Mouse (Mus musculus): ENCODE measurements around the gene Lhfp.

The Lhfp gene

DNA sequence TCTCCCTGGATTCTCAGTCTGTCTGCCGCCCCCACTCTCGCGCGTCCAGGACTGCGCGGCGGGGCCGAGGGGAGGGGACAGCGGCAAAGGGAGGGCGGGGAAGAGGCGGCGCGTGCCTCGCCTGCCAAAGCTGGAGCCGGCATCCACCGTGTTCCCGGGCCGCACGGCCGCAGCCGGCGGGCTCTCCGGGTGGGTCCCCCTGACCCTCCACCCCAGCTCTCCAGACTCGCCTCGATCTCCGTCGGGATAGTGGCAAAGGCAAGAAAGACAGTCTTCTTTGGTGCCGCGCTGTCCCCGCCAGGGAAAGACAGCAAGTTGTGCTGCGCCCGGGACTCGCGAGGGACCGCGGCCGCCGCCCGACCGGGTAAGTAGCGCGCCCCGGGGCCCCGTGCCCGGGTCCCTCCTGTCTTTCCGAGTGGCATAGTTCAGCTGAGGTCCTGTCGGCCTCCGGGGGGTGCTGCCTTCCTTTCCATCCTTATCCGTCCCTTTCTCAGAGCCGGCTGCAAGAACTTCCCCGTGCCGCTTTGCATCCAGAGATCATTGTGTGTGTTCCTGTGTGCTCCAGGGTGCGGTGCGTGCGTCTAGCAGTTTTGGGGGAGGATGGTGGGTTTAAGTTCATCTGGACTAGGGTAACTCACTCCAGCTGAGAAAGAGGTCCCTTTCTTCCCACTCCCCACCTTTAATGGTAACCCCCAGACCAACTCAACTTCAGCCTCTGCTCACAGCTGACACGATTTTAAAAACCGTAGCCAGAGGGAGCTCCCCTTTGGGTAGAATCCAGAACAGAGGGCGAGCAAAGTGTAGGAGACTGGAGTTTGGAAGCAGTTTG is at the start of gene Lhfp:
Lhfp (plus strand) TSS at position 118 of the 829 bp plus-strand sequence.
- DNase-seq (ENCODE audit: low spot score in 2 of 2): no peak

DNA sequence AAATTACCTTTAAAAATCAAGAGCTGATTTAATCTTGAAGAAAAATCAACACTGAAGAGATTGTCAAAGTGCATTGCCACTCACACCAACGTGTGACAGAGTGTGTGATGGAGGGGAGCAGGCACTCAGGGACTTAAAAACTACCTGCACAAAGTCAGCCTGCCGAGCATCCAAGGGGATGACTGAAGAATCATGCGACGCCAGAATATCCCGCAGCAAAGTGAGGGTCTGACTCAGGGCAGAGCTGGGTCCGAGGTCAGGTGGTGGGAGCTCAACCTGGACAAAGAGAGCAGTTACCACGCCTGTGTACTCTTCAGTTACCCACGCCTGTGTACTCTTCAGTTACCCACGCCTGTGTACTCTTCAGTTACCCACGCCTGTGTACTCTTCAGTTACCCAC is 48.0 kb upstream of the Lhfp start:
- no peak for DNase-seq (ENCODE audit: low spot score in 2 of 2)

DNA sequence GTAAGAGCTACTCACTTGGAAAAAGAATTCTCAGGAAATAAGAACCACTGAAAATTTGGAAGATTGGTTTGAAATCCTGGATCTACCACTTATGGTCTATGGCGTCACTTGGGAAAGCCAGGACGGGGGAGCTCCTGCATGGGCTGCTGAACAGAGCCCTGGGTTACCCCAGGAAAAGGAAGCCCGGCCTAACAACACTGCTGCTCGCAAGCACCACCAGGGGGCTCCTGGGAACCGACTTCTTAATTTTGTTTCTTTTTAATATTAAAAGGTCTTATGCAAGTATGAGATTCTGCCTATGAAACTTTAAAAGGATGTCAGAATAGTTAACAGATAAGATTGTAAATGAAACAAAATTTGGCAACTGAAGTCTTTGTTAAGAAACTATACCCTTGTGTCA is 46.7 kb upstream of the Lhfp start:
- DNase-seq (ENCODE audit: low spot score in 2 of 2): no peak

DNA sequence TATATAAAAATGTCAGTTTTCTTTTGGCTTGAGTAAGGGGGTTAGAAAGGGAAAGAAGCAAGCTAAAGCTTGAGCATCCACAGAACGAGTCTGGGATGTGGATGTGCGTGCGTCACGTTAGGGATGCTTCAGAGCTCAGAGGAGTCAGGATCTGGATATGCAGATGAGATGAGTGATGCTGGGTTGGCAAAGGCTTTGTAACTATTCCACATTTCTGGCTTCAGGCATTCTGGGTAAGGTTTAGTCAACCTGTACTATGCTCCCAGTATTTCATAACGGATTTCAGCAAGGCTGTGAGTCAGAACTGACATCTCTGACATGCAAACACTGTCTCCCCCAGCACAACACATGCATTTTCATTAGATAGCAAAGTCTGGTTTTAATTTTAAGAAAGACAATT is 44.7 kb upstream of the Lhfp start:
- DNase-seq (ENCODE audit: low spot score in 2 of 2): no peak

DNA sequence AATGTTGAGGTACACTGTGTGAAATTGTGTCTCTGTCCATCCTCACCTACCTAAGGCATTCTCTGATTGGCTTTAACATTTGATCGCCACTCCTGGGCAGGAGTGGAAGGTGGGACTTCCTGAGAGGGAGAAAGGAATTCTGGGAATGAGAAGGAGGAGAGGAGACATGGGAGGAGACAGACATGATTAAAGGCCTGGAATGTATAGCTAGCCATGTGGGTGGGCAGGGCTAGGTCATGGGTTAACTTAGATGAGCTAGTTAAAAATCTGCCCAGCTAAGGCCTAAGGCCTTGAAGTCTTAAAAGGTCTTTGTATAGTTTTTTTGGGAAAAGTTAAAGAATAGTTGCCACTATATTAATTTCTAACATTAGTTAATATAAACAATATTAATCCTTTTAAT is 43.9 kb upstream of the Lhfp start:
- no peak for DNase-seq (ENCODE audit: low spot score in 2 of 2)

DNA sequence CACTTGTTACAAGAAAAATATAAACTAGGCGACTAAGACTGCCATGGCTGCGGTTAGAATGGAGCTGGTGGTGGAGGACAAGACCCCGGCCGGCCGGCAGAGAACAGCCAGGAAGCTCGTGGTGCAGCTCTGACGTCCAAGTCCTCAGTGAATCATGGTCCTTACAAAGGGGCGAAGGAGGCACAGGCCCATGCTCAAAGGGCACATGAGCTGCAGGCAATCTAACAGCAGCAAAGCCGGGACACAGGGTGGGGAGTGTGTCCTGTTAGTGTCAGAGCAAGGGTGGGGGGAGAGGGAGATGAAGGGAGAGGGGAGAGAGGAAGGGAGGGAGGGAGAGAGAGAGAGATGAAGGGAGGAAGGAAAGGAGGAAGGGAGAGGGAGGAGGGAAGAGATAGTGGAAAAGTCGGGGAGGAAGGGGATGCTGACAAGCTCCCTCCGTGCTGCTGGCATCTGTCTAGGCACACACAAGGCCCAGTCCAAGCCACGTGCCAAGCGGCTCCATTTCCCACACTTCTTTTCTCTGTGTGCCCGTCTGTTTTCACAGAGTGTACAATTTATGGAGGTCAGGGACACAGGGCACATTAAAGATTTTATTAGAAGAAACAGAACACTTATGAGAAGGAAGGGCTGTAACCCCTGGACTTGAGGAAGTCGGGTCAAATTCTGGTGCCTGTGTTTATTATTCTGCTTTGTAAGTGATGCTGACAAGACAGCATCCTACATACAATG is 42.1 kb upstream of the Lhfp start:
- no peak for DNase-seq (ENCODE audit: low spot score in 2 of 2)

DNA sequence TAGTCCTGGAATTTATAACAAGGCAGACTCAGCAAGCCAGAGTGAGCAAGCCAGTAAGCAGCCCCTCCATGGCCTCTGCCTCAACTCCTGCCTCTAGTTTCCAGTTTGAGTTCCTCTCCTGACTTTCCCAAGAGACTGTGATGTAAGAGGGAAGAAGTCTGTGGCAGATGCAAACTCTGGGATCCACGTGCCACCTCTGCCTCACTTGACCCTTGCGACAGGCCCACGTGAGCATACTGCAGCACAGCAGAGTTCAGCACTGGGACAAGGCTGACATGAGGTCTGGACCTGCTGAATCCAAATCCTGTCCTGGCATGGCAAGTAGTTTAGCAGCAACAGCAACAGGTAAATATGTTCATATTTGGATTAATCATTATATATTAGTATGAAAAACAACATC is 41.3 kb upstream of the Lhfp start:
- no peak for DNase-seq (ENCODE audit: low spot score in 2 of 2)

DNA sequence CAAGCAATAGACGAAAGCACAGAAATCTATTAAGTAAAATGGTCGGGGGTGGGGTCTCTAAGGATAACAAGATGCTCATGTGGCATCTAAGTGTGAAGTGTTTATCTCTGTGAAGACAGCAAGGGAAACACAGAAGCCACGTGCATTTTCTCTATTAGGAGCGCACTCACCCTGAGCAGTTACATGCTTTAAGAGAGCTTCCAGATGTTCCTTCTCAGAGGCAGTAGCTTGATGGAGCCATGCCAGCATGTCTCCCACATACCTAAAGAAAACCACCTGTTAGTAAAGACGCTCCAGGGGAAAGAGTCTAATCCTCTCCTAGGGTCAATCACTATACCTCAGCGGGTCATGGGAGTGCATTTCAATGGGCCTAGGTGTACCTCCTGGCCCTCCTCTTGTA is 39.3 kb upstream of the Lhfp start:
- DNase-seq (ENCODE audit: low spot score in 2 of 2): no peak

DNA sequence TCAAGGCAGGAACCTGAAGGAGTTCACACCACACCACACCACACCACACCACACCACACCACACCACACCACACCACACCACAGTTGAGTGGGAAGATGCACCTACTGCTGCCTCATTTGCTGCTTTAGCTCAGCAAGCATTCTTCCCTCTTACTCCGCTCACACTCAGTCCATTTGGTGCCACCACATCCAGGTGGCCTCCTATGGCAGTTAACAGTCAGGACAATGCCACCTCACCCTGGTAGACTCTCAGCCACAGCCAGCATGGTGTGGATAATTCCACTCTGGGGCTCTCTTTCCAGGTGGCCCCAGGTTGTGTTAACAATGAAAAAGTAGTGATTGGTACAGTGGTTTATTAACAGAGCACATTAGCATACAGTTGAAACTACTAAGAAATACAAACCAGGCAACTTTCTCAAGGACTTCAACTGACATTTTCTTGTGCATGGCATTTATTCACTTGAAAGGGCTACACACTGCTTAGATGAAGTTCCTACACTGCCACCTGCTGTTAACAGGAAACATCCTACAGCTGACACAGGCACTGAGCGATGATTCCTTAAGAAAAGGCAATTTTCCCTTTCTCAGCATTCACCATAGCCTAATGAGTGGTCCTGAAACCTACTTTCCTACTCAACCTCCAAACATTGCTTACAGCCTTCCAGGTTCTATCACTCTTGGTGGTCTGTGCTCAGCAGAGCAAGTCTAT is 36.8 kb upstream of the Lhfp start:
- no peak for DNase-seq (ENCODE audit: low spot score in 2 of 2)

DNA sequence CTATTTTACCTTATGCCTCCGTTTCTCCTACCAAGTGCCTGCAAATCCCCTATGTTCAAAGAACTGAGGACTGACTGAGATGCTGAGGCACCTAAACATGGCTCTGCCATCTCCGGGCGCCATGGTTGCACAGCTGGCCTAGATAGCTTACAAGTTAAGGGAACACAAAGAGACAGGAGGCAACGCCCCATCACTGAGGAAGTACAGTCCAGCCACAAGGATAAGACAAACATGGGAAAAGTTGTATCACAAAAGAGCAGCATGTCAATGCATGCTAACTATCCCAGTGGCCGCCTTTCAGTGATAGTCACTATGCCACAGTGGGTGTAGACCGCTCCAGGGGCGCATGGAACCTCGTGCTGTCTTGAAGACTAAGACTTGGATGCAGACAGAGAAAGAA is 33.9 kb upstream of the Lhfp start:
- DNase-seq (ENCODE audit: low spot score in 2 of 2): no peak

DNA sequence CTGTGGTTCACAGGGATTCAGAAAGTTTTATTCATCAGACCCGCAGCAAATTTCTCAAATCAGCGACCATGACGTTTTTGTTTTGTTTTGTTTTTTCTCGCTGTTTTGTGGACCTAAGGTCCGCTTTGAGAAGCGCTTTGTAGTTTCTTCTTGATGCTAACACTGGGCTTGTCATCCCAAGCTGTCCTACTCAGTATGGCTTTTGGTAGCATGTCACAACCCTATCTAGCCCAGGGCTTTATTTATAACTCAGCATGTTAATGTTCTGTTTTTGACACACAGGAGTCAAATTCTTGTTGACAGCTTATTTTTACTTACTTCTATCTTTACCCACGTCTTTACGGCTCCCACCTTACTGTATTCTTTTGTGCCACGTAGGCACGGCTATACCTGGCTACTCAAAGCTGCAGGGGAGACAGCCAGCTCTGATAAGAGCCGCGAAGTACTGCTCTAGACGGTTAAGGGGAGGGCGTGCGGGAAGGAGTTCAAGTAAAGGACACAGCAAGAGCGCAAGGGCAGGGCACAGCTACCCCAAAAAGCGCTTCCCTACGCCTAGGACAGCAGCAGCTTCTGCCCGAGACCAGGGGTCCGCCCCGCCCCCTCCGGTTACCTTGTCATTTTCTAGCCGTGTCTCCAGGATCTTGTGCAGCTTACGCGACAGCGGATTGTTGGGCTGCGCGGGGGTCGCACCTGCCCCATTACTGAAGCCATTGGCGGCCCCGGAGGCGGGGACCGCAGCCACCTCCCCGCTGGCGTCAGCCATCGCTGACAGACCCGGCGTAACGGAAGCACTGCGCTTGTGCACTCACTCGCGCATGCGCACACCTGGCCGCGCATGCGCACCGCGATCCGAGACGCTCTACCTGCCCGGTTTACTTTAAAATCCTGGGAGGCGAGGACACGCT is 24.6 kb upstream of the Lhfp start, which contains the start of gene Cog6:
Cog6 (minus strand) TSS at position 802 of the 905 bp plus-strand sequence.
- peak; percentile 52 to 59 for DNase-seq (ENCODE audit: low spot score in 2 of 2)

DNA sequence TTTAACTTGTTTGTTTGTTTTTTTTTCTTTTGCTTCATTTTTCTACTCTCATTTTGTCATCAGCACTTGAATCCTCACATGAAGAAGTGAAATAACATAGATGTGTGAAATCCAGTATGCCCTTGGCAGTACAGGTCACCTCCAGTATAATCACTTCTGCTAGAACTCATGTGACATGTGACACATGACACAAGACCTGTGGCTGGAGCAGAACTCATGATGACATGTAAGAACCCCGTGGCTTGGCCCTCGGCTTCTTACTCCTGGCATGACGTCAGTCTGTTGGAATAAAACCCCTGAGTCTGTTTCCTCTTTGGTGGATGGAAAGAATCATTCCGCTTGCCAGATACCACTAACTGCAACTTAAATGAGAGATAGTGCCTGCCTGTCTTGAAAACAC is 14.0 kb upstream of the Lhfp start:
- no peak for DNase-seq (ENCODE audit: low spot score in 2 of 2)

DNA sequence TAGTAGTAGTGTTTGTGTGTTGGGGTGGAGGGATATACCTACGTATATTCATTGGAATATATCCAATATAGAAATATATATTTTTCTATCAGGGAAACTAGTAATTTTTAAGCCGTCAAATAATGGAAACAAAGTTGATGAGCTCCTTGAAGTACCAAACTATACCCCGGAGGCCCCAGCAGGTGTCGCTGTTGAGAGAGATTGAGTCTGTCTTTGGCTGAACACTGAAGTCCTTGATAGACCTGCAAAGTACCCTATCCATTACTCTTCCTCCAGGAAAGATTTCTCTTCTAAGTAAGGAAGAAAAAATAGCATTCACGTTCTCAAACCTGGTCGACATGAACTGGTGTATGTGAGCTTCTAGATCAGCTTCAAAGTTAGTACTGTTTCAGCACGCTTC is 12.3 kb upstream of the Lhfp start:
- peak; percentile 15 to 34 for DNase-seq (ENCODE audit: low spot score in 2 of 2)

DNA sequence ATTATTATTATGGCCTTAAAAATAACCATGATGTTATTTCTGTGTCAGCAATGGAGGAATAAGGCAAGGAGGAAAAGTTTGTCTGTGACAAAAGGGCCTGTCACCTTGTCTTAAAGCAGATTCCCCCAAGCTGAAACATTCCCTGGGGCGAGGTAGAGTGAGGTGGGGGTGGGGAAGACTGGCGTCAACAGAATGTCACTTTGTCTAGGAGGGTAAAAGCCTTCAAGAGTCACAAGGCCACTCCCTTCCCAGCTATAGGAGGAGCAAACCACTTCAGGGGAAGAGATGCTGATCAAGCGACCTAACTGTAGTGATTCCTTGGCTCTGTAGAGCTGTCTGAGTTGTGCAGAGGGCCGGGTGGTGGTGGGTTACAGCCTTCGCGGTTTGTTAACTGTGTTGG is 9.7 kb upstream of the Lhfp start:
- no peak for DNase-seq (ENCODE audit: low spot score in 2 of 2)

DNA sequence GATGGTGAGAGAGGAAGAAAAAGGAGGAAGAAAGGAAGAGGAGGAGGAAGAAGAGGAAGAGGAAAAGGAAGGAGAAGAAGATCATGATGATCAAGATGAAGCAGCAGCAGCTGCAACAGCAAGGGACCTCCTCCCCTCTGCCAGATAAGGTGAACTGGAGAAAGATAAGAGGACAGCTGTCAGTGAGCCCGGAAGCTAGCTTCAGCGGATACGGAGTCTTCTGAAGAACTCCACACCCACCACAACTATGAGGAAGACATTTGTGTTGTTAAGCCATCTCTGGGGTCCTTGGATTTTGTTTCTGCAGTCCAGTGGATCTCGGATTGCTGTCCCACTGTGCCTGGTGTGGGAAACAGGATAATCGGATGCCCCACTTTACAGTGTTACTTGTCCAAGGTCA is 8.9 kb upstream of the Lhfp start:
- no peak for DNase-seq (ENCODE audit: low spot score in 2 of 2)

DNA sequence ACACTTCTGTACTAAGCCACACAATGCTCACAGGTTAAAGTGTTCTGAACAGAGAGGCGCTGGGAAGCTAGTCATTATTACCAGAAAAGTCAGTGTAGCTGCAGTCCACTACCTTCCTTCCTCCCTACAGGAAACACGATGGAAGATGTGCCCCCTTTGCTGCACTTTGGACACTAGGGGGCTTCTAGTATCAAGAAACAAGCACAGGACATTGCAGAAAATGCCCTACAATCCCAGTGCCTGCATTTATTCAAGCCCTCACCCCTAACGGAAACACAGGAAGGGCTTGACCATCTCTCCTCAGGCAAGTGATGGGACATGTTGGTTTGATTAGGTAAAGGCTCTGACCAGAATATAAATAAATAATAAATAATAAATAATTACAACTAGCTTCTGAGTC is 7.9 kb upstream of the Lhfp start:
- DNase-seq (ENCODE audit: low spot score in 2 of 2): no peak

DNA sequence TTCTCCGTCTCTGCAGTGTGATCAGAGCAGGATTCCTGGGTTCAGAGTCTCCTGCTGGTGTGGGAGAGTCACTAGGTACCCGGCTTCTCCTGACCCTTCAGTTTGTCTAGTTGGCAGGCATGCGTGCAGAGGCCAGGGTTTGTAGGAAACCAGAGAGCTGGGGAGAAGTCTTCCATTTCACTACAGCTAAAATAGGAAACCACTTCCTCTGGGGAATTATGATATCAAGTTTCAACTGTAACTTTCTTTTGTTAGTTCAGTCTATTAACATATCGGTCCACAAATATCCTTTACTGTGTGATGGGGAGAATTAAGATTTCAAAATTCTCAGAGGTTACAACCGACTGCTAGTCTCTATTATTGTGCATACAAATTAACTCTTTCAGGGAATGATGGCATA is 5.3 kb upstream of the Lhfp start:
- DNase-seq (ENCODE audit: low spot score in 2 of 2): no peak

DNA sequence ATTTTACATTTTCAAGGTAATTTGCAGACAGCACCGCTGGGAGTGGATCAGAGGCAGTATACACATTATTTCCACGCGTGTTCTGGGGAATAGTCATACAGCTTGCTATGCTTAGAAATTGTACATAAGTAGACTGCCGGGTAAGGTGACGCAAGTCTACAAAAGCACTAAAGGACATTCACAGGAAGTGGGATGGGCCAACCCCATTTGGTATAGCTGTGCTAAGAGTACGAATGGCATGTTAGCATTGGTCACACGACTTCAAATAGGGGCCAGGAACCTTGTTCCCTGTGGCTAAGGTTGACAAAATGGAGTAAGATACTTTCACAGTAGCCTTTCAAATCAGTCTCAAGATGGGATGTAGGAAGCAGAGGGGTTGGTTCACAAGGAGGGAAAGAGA is 4.4 kb upstream of the Lhfp start:
- no peak for DNase-seq (ENCODE audit: low spot score in 2 of 2)

DNA sequence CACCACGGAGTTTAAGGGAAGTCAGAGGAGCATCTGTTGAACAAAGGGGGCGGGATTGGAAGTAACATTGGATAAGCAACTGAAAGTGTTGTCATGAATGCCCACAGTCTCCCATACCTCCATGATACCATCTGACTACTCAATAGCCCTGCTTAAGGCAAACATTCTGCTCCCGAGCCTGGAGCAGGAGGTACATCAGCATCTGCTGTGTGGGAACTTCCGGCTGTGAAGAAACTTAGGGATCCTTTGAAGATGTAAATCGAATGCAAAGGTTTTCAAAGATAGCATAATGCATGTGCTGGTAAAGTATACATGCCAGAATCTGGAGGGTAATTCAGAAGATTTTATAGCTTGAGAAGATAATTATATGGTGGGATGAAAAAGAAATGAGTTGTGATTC is 2.4 kb upstream of the Lhfp start:
- DNase-seq (ENCODE audit: low spot score in 2 of 2): no peak

DNA sequence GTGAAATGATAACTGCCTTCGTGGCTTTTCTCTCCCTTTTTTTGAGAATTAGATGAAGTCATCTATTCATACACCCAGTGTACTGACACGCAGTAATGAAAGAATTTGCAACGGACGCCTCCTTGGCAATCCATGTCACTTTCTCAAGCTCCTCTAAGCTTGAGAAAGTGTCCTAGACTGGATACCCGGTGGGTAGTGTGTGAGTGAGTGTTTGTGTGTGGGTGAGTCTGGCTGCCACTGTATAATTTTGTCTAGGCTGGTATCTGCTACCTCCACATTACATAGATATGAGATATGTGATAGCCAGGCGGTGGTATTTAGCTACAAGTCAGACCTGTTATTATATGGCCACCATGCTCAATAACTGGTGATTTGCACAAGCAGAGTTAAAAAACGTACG is 1.6 kb upstream of the Lhfp start:
- DNase-seq (ENCODE audit: low spot score in 2 of 2): no peak

DNA sequence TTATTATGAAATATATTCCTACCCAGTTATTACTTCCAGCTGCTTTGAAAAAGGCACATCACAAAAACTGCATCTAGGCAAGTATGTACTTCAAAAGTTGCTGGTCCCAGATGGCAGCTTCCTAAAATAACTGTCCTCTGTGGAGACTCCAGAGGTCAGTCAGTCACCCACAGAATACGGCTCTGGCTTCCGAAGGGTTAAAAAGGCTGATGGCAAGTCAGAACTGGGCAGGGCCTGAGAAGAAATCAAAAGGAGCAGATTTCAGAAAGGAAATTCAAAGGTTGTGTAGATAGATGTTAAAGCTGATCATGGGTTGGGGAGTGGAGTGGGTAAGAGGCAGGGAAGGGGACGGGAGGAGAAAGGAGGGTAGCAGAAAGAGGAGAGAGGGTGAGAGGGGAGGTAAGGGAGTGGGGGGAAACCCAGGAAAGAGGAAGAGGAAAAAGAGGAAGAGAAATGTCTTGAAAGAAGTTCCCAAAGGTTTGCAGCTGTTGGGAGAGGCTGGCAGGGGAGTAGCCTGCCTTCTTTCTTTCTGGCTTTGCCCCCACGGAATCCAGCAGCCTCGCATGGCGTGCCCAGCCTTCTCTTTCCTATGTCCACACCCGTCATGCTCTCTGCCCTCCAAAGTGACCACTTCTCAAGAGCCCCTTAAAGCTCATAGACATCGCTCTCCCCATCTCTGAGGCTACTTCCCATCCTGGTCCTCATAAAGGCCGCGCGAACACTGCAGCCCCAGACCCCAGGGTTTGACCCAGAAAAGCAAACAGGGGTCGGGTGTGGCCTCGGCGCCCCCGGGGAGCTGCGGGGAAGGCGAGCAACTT is 526 bp upstream of the Lhfp start:
- no peak for DNase-seq (ENCODE audit: low spot score in 2 of 2)

All from spleen, postnatal 14 days (tissue).